Mouse (Mus musculus) kidney, embryonic 15.5 days (tissue): ENCODE results near the gene Sbsn. TPM values are rescaled to one million over a fixed set of nuclear protein-coding genes. Genes with fewer than 3 reads are reported as not detected.
A peak's percentile ranks its signal among the peaks of the same experiment; 100 is the strongest.

ENCODE experiments used
- ATAC-seq: fragments of 200-750 bp; cut with Nextera tagmentation; replicated peaks from 2 replicates; pipeline ENCODE4 v1.8.0; 2017; ENCODE audit warnings: moderate TSS enrichment; ENCODE audit not compliant: low FRiP score
- H3K27ac ChIP-seq: fragments of 300-500 bp; sonication (generic); 2 replicates; pipeline ENCODE4 v1.5.1; 2015; ENCODE audit warnings: mild to moderate bottlenecking, inconsistent platforms
- H3K27me3 ChIP-seq: fragments of 300-500 bp; sonication (generic); 2 replicates; pipeline ENCODE4 v1.6.1; 2015; ENCODE audit warnings: inconsistent platforms
- H3K36me3 ChIP-seq: fragments of 300-500 bp; sonication (generic); 2 replicates; pipeline ENCODE4 v1.6.1; 2015; ENCODE audit warnings: inconsistent platforms
- H3K4me1 ChIP-seq: fragments of 300-500 bp; sonication (generic); 2 replicates; pipeline ENCODE4 v1.6.1; 2015; ENCODE audit warnings: inconsistent platforms
- H3K4me2 ChIP-seq: fragments of 300-500 bp; sonication (generic); 2 replicates; pipeline ENCODE4 v1.6.1; 2015; ENCODE audit warnings: moderate library complexity, mild to moderate bottlenecking, inconsistent platforms
- H3K4me3 ChIP-seq: fragments of 300-500 bp; sonication (generic); replicated peaks from 2 replicates; pipeline ENCODE4 v1.5.1; 2015; ENCODE audit warnings: mild to moderate bottlenecking, inconsistent platforms
- H3K9ac ChIP-seq: fragments of 300-500 bp; sonication (generic); 2 replicates; pipeline ENCODE4 v1.6.1; 2015; ENCODE audit warnings: mild to moderate bottlenecking, inconsistent platforms
- H3K9me3 ChIP-seq: fragments of 300-500 bp; sonication (generic); replicated peaks from 2 replicates; pipeline ENCODE4 v1.6.1; 2016; ENCODE audit warnings: inconsistent platforms
- WGBS: fragments of 180-500 bp; shearing (Covaris S2); methylation state at CpG from one replicate; pipeline ENCODE4 v1.1.7; 2015; ENCODE audit warnings: mixed read lengths; 5-methylcytosine and 5-hydroxymethylcytosine counted together
- polyA plus RNA-seq: library from polyadenylated mRNA; unstranded; fragments of >200 nt; fragmentation: Nextera tagmentation; extraction: Ambion mirVana; gene quantifications from 2 replicates; pipeline ENCODE4 v1.2.1, GENCODE M21; 2015

The Sbsn gene
- 2.2 and 2.6 TPM in 2 replicates for polyA plus RNA-seq

DNA sequence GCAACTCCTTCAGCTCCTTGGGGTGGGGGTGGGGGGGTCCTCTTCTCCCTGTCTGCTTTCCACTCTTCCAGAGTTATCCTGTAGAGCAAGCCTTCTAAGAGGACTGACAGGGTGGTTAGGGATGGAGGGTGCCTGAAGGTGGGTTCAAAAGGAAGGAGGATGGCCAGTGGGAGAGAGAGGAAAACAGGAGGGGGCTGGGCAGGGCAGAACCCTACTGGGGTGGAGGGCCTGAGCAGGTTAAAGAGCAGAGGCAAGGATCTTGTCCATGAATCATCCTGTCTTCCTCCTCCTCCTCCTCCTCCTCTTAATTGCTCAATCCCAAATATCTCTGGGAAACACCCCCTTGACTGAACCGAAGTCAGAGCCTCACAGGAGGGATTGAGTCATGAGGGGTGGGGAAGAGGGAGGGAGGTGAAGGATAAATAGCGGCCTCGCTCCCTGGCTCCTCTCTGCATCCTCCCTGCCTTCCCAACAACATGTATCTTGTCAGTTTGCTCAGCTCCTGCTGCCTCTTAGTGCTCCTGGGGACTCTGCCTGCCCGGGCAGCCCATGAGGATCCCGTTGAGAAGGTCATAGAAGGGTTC is at the start of gene Sbsn:
Sbsn (plus strand) TSS at position 386 of the 584 bp plus-strand sequence.
- ATAC-seq = peak; percentile 52
- Histone ChIP-seq H3K27me3 (no peaks in the 10 kb centered on the region), H3K27ac (0 out of 2 replicates have a peak within 1 kb of the TSS, but pooled peaks have one; percentile 7), H3K4me3 (no peak within 1 kb of the TSS), H3K4me1 (peaks cover 23% of the 10 kb centered on the region), H3K4me2 (no peak within 1 kb of the TSS), H3K36me3 (peaks cover 7% of the 10 kb centered on the region; the same call in 1 of the 2 replicates), H3K9ac (no peak within 1 kb of the TSS), H3K9me3 (peaks cover 3% of the 10 kb centered on the region; the same call in 1 of the 2 replicates)
- 25% methylated on average over 5 of the region's 5 CpGs for WGBS

DNA sequence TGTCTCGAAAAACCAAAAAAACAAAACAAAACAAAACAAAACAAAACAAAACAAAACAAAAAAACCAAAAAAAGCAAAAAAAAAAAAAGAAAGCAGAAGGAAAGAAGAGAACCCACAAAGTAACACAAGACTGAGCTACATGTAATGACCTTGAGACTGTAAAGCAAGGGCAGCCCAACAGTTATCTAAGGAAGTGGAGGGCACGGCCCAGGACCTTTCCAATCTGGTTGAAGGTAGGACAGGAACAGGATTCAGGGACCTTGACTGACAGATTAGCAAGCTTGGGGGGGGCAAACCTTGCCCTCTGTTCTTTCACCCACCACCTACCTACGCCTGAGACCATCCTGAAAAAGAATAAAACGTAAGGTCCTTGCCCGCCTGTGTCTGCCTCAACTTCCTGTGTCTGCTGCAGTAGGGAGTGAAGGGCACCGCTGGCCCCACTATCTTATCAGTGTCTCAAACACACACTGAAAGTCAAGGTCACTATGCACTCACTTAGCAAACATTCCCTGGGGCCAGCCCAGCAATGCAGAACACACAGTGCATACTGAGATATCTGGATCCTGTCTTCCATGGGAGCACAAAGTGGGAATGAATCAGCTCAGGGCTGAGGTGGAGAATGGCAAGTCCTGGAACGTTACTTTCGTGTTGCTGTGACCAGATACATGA is 44.9 kb upstream of the Sbsn start:
- no peak overlapping the region for H3K4me2 ChIP-seq
- H3K9me3 ChIP-seq = no peaks in the 10 kb centered on the region
- ATAC-seq = no peak
- no peak overlapping the region for H3K4me3 ChIP-seq
- WGBS = 71% methylated on average over 8 of the region's 8 CpGs
- H3K4me1 ChIP-seq = no peaks in the 10 kb centered on the region
- no peak overlapping the region for H3K27ac ChIP-seq
- H3K9ac ChIP-seq = no peak overlapping the region
- H3K27me3 ChIP-seq = peaks cover 5% of the 10 kb centered on the region; the same call in 1 of the 2 replicates
- no peaks in the 10 kb centered on the region for H3K36me3 ChIP-seq

- Histone ChIP-seq H3K27ac (no peak overlapping the region), H3K9me3 (no peaks in the 10 kb centered on the region), H3K4me1 (no peaks in the 10 kb centered on the region), H3K27me3 (peaks cover 12% of the 10 kb centered on the region; the same call in 1 of the 2 replicates), H3K9ac (no peak overlapping the region), H3K4me3 (no peak overlapping the region), H3K36me3 (no peaks in the 10 kb centered on the region), H3K4me2 (no peak overlapping the region)
- ATAC-seq = no peak
- WGBS = 92% methylated on average over 1 of the region's 1 CpGs
Measured at GRCm38 (mm10) chr7:30707441-30707840, 43.8 kb upstream of the Sbsn start.

- Histone ChIP-seq H3K4me1 (peaks cover 2% of the 10 kb centered on the region; the same call in 1 of the 2 replicates), H3K4me3 (no peak within 1 kb of the TSS), H3K4me2 (no peak within 1 kb of the TSS), H3K9me3 (no peaks in the 10 kb centered on the region), H3K36me3 (no peaks in the 10 kb centered on the region), H3K9ac (no peak within 1 kb of the TSS), H3K27ac (no peak within 1 kb of the TSS), H3K27me3 (peaks cover 32% of the 10 kb centered on the region)
- ATAC-seq = no peak
- WGBS = 76% methylated on average over 3 of the region's 3 CpGs
Measured at GRCm38 (mm10) chr7:30711942-30712341, 39.3 kb upstream of the Sbsn start, which contains the start of gene Atp4a. TSS of gene Atp4a (plus strand) at chr7:30712209.

DNA sequence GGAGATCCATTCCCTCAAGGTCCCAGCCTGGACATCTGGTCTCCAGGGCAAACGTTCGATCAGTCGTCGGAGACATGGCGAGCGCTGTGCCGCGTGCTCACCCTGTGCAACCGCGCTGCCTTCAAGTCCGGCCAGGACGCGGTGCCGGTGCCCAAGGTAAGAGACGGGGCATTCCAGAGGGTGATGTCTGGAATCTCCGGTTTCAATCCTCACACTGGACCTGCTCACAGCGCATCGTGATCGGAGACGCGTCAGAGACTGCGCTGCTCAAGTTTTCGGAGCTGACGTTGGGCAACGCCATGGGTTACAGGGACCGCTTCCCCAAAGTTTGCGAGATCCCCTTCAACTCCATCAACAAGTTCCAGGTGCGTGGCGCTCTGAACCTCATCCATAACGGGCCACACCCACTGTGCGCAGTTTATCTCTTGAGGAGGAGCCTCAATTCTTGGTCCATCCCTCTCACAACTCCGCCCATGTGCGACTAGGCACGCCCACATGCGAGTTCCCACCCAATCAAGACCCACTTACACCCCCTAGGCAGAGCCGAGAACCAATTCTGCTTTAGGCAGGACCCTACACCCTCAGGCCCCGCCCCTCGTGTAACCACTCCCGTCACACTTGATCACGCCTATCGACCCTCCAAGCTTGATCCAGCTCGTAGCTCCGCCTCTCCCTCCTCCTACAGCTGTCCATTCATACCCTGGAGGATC is 34.1 kb upstream of the Sbsn start:
- Histone ChIP-seq H3K4me2 (peak overlapping the region; percentile 77), H3K9me3 (no peaks in the 10 kb centered on the region), H3K4me1 (peaks cover 14% of the 10 kb centered on the region), H3K9ac (peak overlapping the region; percentile 3; the same call in 1 of the 2 replicates), H3K4me3 (peak overlapping the region; percentile 45), H3K27me3 (peaks cover 35% of the 10 kb centered on the region), H3K36me3 (no peaks in the 10 kb centered on the region), H3K27ac (no peak overlapping the region)
- peak; percentile 96 for ATAC-seq
- WGBS = 2% methylated on average over 43 of the region's 43 CpGs

DNA sequence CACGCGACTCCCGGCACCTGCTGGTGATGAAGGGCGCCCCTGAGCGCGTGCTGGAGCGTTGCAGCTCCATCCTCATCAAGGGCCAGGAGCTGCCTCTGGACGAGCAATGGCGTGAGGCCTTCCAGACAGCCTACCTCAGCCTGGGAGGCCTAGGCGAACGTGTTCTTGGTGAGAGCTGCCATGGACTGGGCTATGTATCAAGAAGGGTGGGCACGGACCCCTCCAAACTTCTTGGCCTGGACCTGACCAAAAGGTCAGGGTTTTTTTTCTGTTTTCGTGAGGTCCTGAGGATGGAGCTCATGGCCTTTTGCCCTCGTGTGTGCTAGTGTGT is 33.6 kb upstream of the Sbsn start:
- WGBS = 11% methylated on average over 14 of the region's 14 CpGs
- ATAC-seq = no peak

GRCm38 (mm10) chr7:30719669-30720068 is 31.6 kb upstream of the Sbsn start:
- H3K4me2 ChIP-seq = no peak overlapping the region
- no peak overlapping the region for H3K4me3 ChIP-seq
- ATAC-seq = no peak
- 92% methylated on average over 5 of the region's 5 CpGs for WGBS
- peaks cover 14% of the 10 kb centered on the region for H3K4me1 ChIP-seq
- H3K9me3 ChIP-seq = no peaks in the 10 kb centered on the region
- no peaks in the 10 kb centered on the region for H3K36me3 ChIP-seq
- H3K9ac ChIP-seq = no peak overlapping the region
- H3K27me3 ChIP-seq = peaks cover 35% of the 10 kb centered on the region
- no peak overlapping the region for H3K27ac ChIP-seq

More for the DNA sequence above, 33.6 kb upstream of the Sbsn start:
- Histone ChIP-seq H3K9ac (no peak overlapping the region; the same call in 1 of the 2 replicates), H3K4me1 (peaks cover 14% of the 10 kb centered on the region), H3K36me3 (no peaks in the 10 kb centered on the region), H3K27ac (no peak overlapping the region), H3K27me3 (peaks cover 35% of the 10 kb centered on the region), H3K4me2 (peak overlapping the region; percentile 77), H3K4me3 (peak overlapping the region; percentile 45), H3K9me3 (no peaks in the 10 kb centered on the region)

GRCm38 (mm10) chr7:30721286-30721685 is 30.0 kb upstream of the Sbsn start:
- no peaks in the 10 kb centered on the region for H3K9me3 ChIP-seq
- no peak overlapping the region for H3K9ac ChIP-seq
- no peak for ATAC-seq
- 80% methylated on average over 7 of the region's 7 CpGs for WGBS
- no peak overlapping the region for H3K4me2 ChIP-seq
- no peak overlapping the region for H3K27ac ChIP-seq
- peaks cover 7% of the 10 kb centered on the region; the same call in 1 of the 2 replicates for H3K36me3 ChIP-seq
- no peak overlapping the region for H3K4me3 ChIP-seq
- H3K27me3 ChIP-seq = peaks cover 23% of the 10 kb centered on the region
- H3K4me1 ChIP-seq = peaks cover 14% of the 10 kb centered on the region

GRCm38 (mm10) chr7:30723274-30723953 is 27.9 kb upstream of the Sbsn start:
- WGBS = 71% methylated on average over 6 of the region's 6 CpGs
- Histone ChIP-seq H3K4me3 (no peak overlapping the region), H3K4me2 (no peak overlapping the region), H3K9me3 (no peaks in the 10 kb centered on the region), H3K36me3 (peaks cover 21% of the 10 kb centered on the region), H3K9ac (no peak overlapping the region), H3K4me1 (peaks cover 8% of the 10 kb centered on the region), H3K27me3 (0 out of 2 replicates have a peak, but pooled peaks cover 3% of the 10 kb centered on the region), H3K27ac (no peak overlapping the region)
- ATAC-seq = no peak

DNA sequence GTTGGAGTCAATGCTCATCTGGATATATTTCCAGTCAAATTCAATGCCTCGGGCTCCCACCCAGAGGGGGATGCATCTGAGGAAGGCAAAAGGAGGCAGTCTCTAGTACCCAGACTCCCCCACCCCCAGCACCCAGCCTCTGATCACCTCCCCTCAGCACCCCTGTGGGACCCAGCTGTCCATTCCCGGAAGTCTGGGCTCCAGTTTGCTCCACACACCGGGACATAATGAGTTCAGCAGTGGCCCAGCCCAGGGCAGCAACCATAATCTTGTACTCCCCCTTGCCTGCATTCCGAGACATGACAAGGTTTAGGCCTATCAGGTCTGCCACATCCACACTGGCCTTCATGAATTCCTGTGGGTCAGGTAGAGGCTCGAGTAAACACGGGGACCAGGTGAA is 23.1 kb upstream of the Sbsn start:
- Histone ChIP-seq H3K36me3 (peaks cover 37% of the 10 kb centered on the region), H3K27me3 (no peaks in the 10 kb centered on the region), H3K9me3 (no peaks in the 10 kb centered on the region), H3K4me1 (peaks cover 21% of the 10 kb centered on the region), H3K27ac (no peak overlapping the region), H3K9ac (peak overlapping the region; percentile 61), H3K4me3 (peak overlapping the region; percentile 87), H3K4me2 (peak overlapping the region; percentile 65)
- no peak for ATAC-seq
- WGBS = 77% methylated on average over 6 of the region's 6 CpGs

DNA sequence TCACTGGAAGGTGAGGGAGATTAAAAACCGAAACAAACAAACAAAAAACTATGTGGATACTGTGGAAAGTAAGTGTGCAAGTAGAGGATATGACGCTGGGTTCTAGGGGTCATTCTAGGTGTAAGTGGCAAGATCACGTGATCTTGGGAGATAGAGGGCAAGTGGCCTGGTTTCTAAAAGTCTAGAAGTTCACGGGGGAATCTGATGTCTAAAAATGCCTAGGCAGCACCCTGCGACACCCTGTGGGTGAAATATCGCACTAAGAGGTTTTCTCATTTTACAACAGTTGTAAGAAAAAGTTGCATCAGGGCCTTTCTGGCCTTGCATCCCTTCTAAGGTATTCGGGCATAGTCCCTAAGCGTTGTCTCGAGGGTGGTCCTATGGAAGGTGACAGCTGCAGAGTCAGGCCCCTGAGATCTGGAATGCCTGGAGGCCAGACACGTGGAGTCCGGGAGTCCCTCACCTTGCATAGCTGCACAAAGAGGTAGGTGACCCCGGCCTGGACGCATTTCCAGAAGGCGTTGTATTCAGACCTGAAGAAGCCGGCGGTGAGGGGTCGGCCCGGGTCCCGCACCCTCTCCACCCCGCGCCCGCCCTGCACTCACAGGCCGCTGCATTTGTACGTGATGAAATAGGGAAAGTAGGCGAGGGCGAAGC is 22.4 kb upstream of the Sbsn start:
- Histone ChIP-seq H3K4me1 (peaks cover 21% of the 10 kb centered on the region), H3K4me2 (peak overlapping the region; percentile 65), H3K9me3 (no peaks in the 10 kb centered on the region), H3K27ac (peak overlapping the region; percentile 91), H3K4me3 (peak overlapping the region; percentile 87), H3K36me3 (peaks cover 40% of the 10 kb centered on the region), H3K9ac (peak overlapping the region; percentile 61), H3K27me3 (no peaks in the 10 kb centered on the region)
- WGBS = 6% methylated on average over 26 of the region's 26 CpGs
- peak; percentile 54 for ATAC-seq
